Mouse (Mus musculus) intestine, postnatal 0 days (tissue): ENCODE measurements around the gene Steap4. TPM values are rescaled to one million over a fixed set of nuclear protein-coding genes. Genes with fewer than 3 reads are reported as not detected.
"Not testable (repeated sequence)": the region's sequence is repeated elsewhere in the genome, so short reads cannot be mapped to it uniquely, and the experiment has no call there.

Experiments
- ATAC-seq: fragments of 200-750 bp; cut with Nextera tagmentation; 2 replicates; pipeline ENCODE4 v1.8.0; 2017; ENCODE audit warnings: mild to moderate bottlenecking, moderate TSS enrichment, moderate library complexity
- H3K27ac ChIP-seq: fragments of 300-500 bp; sonication (generic); 2 replicates; pipeline ENCODE4 v1.5.1; 2014; ENCODE audit warnings: mild to moderate bottlenecking, low read depth, low read length, moderate library complexity
- H3K27me3 ChIP-seq: fragments of 300-500 bp; sonication (generic); replicated peaks from 2 replicates; pipeline ENCODE4 v1.6.1; 2014; ENCODE audit warnings: low read length, mixed read lengths; ENCODE audit not compliant: control insufficient read depth, insufficient read depth
- H3K36me3 ChIP-seq: fragments of 300-500 bp; sonication (generic); 2 replicates; pipeline ENCODE4 v1.6.1; 2014; ENCODE audit warnings: mild to moderate bottlenecking, moderate library complexity; ENCODE audit not compliant: control insufficient read depth, insufficient read depth
- H3K4me1 ChIP-seq: fragments of 300-500 bp; sonication (generic); replicated peaks from 2 replicates; pipeline ENCODE4 v1.6.1; 2014; ENCODE audit warnings: antibody characterized with exemption, low read length, mixed read lengths; ENCODE audit not compliant: control insufficient read depth, insufficient read depth
- H3K4me2 ChIP-seq: fragments of 300-500 bp; sonication (generic); replicated peaks from 2 replicates; pipeline ENCODE4 v1.6.1; 2014; ENCODE audit warnings: low read depth, mild to moderate bottlenecking, moderate library complexity
- H3K4me3 ChIP-seq: fragments of 300-500 bp; sonication (generic); 2 replicates; pipeline ENCODE4 v1.5.1; 2014; ENCODE audit warnings: low read depth, low read length
- H3K9ac ChIP-seq: fragments of 300-500 bp; sonication (generic); 2 replicates; pipeline ENCODE4 v1.6.1; 2014; ENCODE audit warnings: mild to moderate bottlenecking, low read depth, low read length
- H3K9me3 ChIP-seq: fragments of 300-500 bp; sonication (generic); 2 replicates; pipeline ENCODE4 v1.6.1; 2016; ENCODE audit warnings: mixed run types; ENCODE audit not compliant: control insufficient read depth
- CTCF ChIP-seq: sonication (generic); IDR thresholded peaks from 2 replicates; pipeline ENCODE4 v1.5.1; 2016; ENCODE audit warnings: low read depth, mild to moderate bottlenecking, control low read depth, antibody characterized with exemption, moderate library complexity
- WGBS: fragments of 180-500 bp; shearing (Covaris S2); extraction: QIAGEN DNeasy Blood & Tissue Kit; methylation state at CpG from one replicate; pipeline ENCODE4 v1.1.7; 2014; 5-methylcytosine and 5-hydroxymethylcytosine counted together
- polyA plus RNA-seq: library from polyadenylated mRNA; unstranded; fragments of >200 nt; fragmentation: Nextera tagmentation; extraction: Ambion mirVana; gene quantifications from 2 replicates; pipeline ENCODE4 v1.2.1, GENCODE M21; 2015

The Steap4 gene
- polyA plus RNA-seq, 1 experiment from 2014 or later = 2.3 TPM

- 80% methylated on average over 3 of the region's 3 CpGs for WGBS
- H3K4me3 ChIP-seq = no peak overlapping the region
Measured at GRCm38 (mm10) chr5:7923666-7924065, 36.6 kb upstream of the Steap4 start.

GRCm38 (mm10) chr5:7932234-7933221, 27.7 kb upstream of the Steap4 start:
- Histone ChIP-seq H3K9ac (no peak overlapping the region), H3K9me3 (no peaks in the 10 kb centered on the region), H3K4me3 (no peak overlapping the region), H3K4me1 (no peaks in the 10 kb centered on the region), H3K27me3 (no peaks in the 10 kb centered on the region), H3K36me3 (no peaks in the 10 kb centered on the region), H3K4me2 (no peak overlapping the region), H3K27ac (no peak overlapping the region)
- peak; percentile 79 for ATAC-seq
- no peak for TF ChIP-seq CTCF
- WGBS = 37% methylated on average over 5 of the region's 5 CpGs

More at GRCm38 (mm10) chr5:7923666-7924065, 36.6 kb upstream of the Steap4 start:
- no peak overlapping the region for H3K4me2 ChIP-seq
- no peak for TF ChIP-seq CTCF
- H3K9ac ChIP-seq = no peak overlapping the region
- H3K27me3 ChIP-seq = no peaks in the 10 kb centered on the region
- H3K4me1 ChIP-seq = no peaks in the 10 kb centered on the region
- H3K36me3 ChIP-seq = no peaks in the 10 kb centered on the region
- no peak for ATAC-seq
- no peaks in the 10 kb centered on the region for H3K9me3 ChIP-seq
- H3K27ac ChIP-seq = no peak overlapping the region

DNA sequence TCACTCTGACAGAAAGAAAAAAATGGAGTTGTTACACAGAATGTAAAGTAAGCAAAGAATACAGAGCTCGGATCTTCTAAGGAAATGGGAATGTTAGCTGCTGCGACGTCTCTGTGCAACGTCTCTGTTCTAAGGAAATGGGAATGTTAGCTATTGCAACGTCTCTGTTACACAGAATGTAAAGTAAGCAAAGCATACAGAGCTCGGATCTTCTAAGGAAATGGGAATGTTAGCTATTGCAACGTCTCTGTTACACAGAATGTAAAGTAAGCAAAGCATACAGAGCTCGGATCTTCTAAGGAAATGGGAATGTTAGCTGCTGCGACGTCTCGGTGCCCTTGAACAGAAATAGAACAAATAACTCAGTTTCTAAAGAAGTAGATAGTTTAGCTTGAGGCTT, 26.8 kb upstream of the Steap4 start:
- not testable (repeated sequence) for H3K27me3 ChIP-seq, H3K9ac ChIP-seq, H3K4me1 ChIP-seq, H3K36me3 ChIP-seq, H3K27ac ChIP-seq, H3K4me2 ChIP-seq, H3K4me3 ChIP-seq, H3K9me3 ChIP-seq, ATAC-seq
- WGBS = 41% methylated on average over 11 of the region's 11 CpGs

- WGBS = 60% methylated on average over 2 of the region's 2 CpGs
- no peak overlapping the region for H3K27ac ChIP-seq
- no peak for ATAC-seq
Measured at GRCm38 (mm10) chr5:7933933-7934675, 26.2 kb upstream of the Steap4 start.

GRCm38 (mm10) chr5:7954838-7955237, 5.4 kb upstream of the Steap4 start:
- ATAC-seq = no peak
- H3K9ac ChIP-seq = no peak overlapping the region
- H3K27me3 ChIP-seq = no peaks in the 10 kb centered on the region
- no peak overlapping the region for H3K4me3 ChIP-seq
- TF ChIP-seq CTCF = no peak
- no peaks in the 10 kb centered on the region for H3K4me1 ChIP-seq
- H3K27ac ChIP-seq = no peak overlapping the region
- H3K36me3 ChIP-seq = no peaks in the 10 kb centered on the region
- H3K9me3 ChIP-seq = no peaks in the 10 kb centered on the region
- WGBS = 84% methylated on average over 2 of the region's 2 CpGs
- no peak overlapping the region for H3K4me2 ChIP-seq

More at GRCm38 (mm10) chr5:7933933-7934675, 26.2 kb upstream of the Steap4 start:
- Histone ChIP-seq H3K4me2 (no peak overlapping the region), H3K9ac (no peak overlapping the region), H3K27me3 (no peaks in the 10 kb centered on the region), H3K9me3 (no peaks in the 10 kb centered on the region), H3K4me3 (no peak overlapping the region), H3K36me3 (no peaks in the 10 kb centered on the region), H3K4me1 (no peaks in the 10 kb centered on the region)
- no peak for TF ChIP-seq CTCF

DNA sequence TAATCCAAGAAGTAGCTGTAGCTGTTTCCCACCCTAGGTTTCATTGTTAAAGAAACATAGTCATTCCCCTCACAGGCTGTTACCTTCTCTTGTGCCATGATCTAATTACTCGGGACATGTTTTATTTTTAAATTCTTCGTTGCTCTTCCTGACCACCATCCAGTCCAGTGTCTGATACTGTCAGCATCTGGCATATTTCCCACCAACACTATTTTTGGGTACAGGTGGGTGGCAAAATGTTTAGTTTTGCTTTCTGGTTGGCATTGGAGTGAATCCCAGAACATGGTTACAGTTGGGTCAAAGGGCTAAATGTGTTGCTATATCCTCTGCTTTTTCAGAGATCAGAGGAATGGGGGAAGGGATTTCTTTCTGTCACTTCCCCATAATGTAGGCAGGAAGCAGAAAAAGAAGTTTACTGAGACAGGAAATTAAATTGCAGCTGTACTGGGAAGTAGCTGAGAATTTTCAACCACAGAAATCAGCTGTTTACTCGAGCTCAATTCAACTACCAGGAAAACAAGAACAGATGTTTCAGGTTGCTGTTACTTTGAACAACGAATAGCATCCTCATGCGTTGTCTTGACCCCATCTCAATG, 4.8 kb upstream of the Steap4 start:
- no peak overlapping the region for H3K4me3 ChIP-seq
- ATAC-seq = no peak
- H3K27me3 ChIP-seq = no peaks in the 10 kb centered on the region
- H3K36me3 ChIP-seq = no peaks in the 10 kb centered on the region
- H3K27ac ChIP-seq = no peak overlapping the region
- no peak overlapping the region for H3K9ac ChIP-seq
- no peak for TF ChIP-seq CTCF
- WGBS = 63% methylated on average over 5 of the region's 5 CpGs
- no peaks in the 10 kb centered on the region for H3K9me3 ChIP-seq
- H3K4me2 ChIP-seq = no peak overlapping the region
- H3K4me1 ChIP-seq = no peaks in the 10 kb centered on the region
